Mouse (Mus musculus): ENCODE data around the gene Ints12.

GRCm38 (mm10) chr3:133091664-133092273 is at the start of gene Ints12, which contains the start of gene Gstcd:
- no peak for TF ChIP-seq POLR2A (IDR thresholded peaks at IDR 0.05; ENCODE audit: low read depth, low read length)
- TF ChIP-seq CTCF (conservative IDR thresholded peaks at IDR 0.05; ENCODE audit: insufficient read depth, insufficient read length, low read depth, low read length): no peak
